Mouse (Mus musculus) heart, postnatal 0 days (tissue): ENCODE results near the gene Prkag2. TPM values are rescaled to one million over a fixed set of nuclear protein-coding genes. Genes with fewer than 3 reads are reported as not detected.

Source experiments
- ATAC-seq: fragments of 200-750 bp; cut with Nextera tagmentation; 2 replicates; pipeline ENCODE4 v1.8.0; 2017; ENCODE audit warnings: low read depth, moderate number of reproducible peaks, moderate library complexity; ENCODE audit not compliant: insufficient read depth
- DNase-seq: peaks from one replicate; pipeline ENCODE4 v3.0.0-alpha.2; 2016; ENCODE audit warnings: low spot score
- H3K27ac ChIP-seq: fragments of 300-500 bp; sonication (generic); 2 replicates; pipeline ENCODE4 v1.5.1; 2014; ENCODE audit warnings: low read depth, mild to moderate bottlenecking
- H3K27me3 ChIP-seq: fragments of 300-500 bp; sonication (generic); 2 replicates; pipeline ENCODE4 v1.6.1; 2014; ENCODE audit warnings: low read length, mixed read lengths; ENCODE audit not compliant: control insufficient read depth, insufficient read depth
- H3K36me3 ChIP-seq: fragments of 300-500 bp; sonication (generic); replicated peaks from 2 replicates; pipeline ENCODE4 v1.6.1; 2014; ENCODE audit warnings: low read length, mixed read lengths; ENCODE audit not compliant: control insufficient read depth, insufficient read depth
- H3K4me1 ChIP-seq: fragments of 300-500 bp; sonication (generic); 2 replicates; pipeline ENCODE4 v1.6.1; 2014; ENCODE audit warnings: antibody characterized with exemption; ENCODE audit not compliant: control insufficient read depth, insufficient read depth
- H3K4me2 ChIP-seq: fragments of 300-500 bp; sonication (generic); 2 replicates; pipeline ENCODE4 v1.6.1; 2014; ENCODE audit warnings: low read depth, mild to moderate bottlenecking, low read length, moderate library complexity
- H3K4me3 ChIP-seq: fragments of 300-500 bp; sonication (generic); 2 replicates; pipeline ENCODE4 v1.5.1; 2014; ENCODE audit warnings: low read depth, low read length
- H3K9ac ChIP-seq: fragments of 300-500 bp; sonication (generic); replicated peaks from 2 replicates; pipeline ENCODE4 v1.6.1; 2014; ENCODE audit warnings: low read depth, low read length, mixed read lengths
- H3K9me3 ChIP-seq: fragments of 300-500 bp; sonication (generic); replicated peaks from 2 replicates; pipeline ENCODE4 v1.6.1; 2016; ENCODE audit warnings: low read length; ENCODE audit not compliant: control insufficient read depth
- CTCF ChIP-seq: IDR thresholded peaks from 2 replicates; pipeline ENCODE4 v1.5.1; 2016; ENCODE audit warnings: antibody characterized with exemption, control low read depth, low read depth
- EP300 ChIP-seq: IDR thresholded peaks from 2 replicates; pipeline ENCODE4 v1.6.1; 2016; ENCODE audit warnings: antibody characterized with exemption, low read depth
- WGBS: fragments of 180-500 bp; shearing (Covaris S2); extraction: QIAGEN DNeasy Blood & Tissue Kit; methylation state at CpG from one replicate; pipeline ENCODE4 v1.1.7; 2014; 5-methylcytosine and 5-hydroxymethylcytosine counted together
- polyA plus RNA-seq: library from polyadenylated mRNA; unstranded; fragments of >200 nt; fragmentation: Nextera tagmentation; extraction: Ambion mirVana; gene quantifications from 2 replicates; pipeline ENCODE4 v1.2.1, GENCODE M21; 2015
- total RNA-seq: library from RNA; depleted of rRNA; stranded (reverse); fragments of >200 nt; gene quantifications from 2 replicates; pipeline ENCODE4 v1.2.3, GENCODE M21; 2014; ENCODE audit warnings: low replicate concordance; rRNA removed

The Prkag2 gene
- 62.9 and 72.2 TPM in 2 replicates for total RNA-seq
- 121 and 122 TPM in 2 replicates for polyA plus RNA-seq

DNA sequence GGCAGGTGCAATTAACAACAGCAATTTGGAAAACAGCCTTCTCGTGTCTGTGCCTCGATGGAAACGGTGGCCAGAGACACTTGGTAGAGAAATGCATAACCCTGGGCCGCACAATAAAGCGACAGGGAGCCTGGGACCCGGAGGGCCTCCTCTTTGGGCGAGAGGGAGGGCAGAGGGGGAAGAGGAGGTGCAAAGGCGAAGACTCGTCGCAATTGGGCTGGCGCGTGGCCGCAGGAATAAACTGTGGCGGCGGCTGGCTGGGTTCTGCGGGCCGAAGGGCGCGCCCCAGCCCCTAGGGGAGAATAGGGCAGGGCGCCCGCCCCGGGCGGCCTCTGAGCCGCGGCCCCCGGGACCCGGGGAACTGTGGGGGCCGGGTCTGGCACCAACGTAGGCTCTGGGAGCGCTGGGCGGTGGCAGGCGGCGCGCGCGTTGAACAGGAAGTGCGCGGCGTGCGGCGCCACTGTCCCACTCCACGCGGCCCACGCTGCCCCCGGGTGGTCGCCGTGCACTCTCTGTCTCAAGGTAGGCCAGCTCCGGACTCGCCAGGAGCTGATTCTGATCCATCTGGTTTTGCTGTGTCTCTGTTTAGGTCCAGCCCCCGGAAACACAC lies at the start of gene Prkag2:
TSS of gene Prkag2 (minus strand) at position 127 of the 610 bp plus-strand sequence.
- Histone ChIP-seq H3K4me3 (peak within 1 kb of the TSS; percentile 63), H3K9me3 (no peaks in the 10 kb centered on the region), H3K4me1 (peaks cover 23% of the 10 kb centered on the region), H3K9ac (peak within 1 kb of the TSS; percentile 74), H3K27ac (peak within 1 kb of the TSS; percentile 64), H3K4me2 (peak within 1 kb of the TSS; percentile 96), H3K27me3 (no peaks in the 10 kb centered on the region), H3K36me3 (no peaks in the 10 kb centered on the region)
- TF ChIP-seq EP300 (no peak), CTCF (no peak)
- DNase-seq, result peak; percentile 47
- peak; percentile 54 for ATAC-seq
- under 1% methylated on average over 43 of the region's 50 CpGs for WGBS

- H3K9me3 ChIP-seq, result no peaks in the 10 kb centered on the region
- no peaks in the 10 kb centered on the region for H3K27me3 ChIP-seq
- DNase-seq (no peak), ATAC-seq (no peak)
- no peak overlapping the region for H3K9ac ChIP-seq
- no peak overlapping the region for H3K4me3 ChIP-seq
- H3K36me3 ChIP-seq, result no peaks in the 10 kb centered on the region
- no peak overlapping the region for H3K27ac ChIP-seq
- H3K4me1 ChIP-seq, result no peaks in the 10 kb centered on the region
- no peak overlapping the region for H3K4me2 ChIP-seq
- TF ChIP-seq EP300 (no peak), CTCF (no peak)
- 57% methylated on average over 2 of the region's 2 CpGs for WGBS
These were observed 49.0 kb upstream of the Prkag2 start for GRCm38 (mm10) chr5:25149331-25149965.

DNA sequence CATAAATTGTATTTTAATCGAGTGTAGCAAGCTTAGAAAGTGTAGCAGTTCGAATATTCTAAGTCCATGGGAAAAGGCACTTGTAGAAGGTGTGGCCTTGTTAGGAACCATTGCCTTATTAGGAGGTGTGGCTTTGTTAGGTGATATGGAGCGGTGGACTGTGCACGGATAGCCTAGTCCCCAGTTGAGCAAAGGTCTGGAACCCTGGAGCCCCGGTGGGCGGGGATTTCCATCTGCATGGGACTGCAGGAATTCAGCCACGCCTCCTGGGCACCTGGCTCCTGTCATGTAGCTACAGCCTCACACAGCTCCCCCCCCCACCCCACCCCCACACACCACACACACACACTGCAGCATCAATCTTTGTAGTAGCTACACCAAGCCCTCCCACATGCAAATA lies 46.3 kb upstream of the Prkag2 start:
- ATAC-seq (no peak), DNase-seq (no peak)
- no peak overlapping the region for H3K4me3 ChIP-seq
- H3K36me3 ChIP-seq, result no peaks in the 10 kb centered on the region
- no peak overlapping the region for H3K4me2 ChIP-seq
- TF ChIP-seq CTCF (no peak), EP300 (no peak)
- 74% methylated on average over 7 of the region's 7 CpGs for WGBS
- no peak overlapping the region for H3K9ac ChIP-seq
- no peaks in the 10 kb centered on the region for H3K9me3 ChIP-seq
- no peak overlapping the region for H3K27ac ChIP-seq
- H3K27me3 ChIP-seq, result no peaks in the 10 kb centered on the region
- no peaks in the 10 kb centered on the region for H3K4me1 ChIP-seq

- Histone ChIP-seq H3K27me3 (no peaks in the 10 kb centered on the region), H3K4me1 (no peaks in the 10 kb centered on the region), H3K27ac (no peak overlapping the region), H3K4me3 (no peak overlapping the region), H3K9me3 (no peaks in the 10 kb centered on the region), H3K36me3 (no peaks in the 10 kb centered on the region), H3K4me2 (no peak overlapping the region), H3K9ac (no peak overlapping the region)
- no peak for ATAC-seq
- WGBS, result 77% methylated on average over 4 of the region's 4 CpGs
- no peak for DNase-seq
- no peak for TF ChIP-seq CTCF
- no peak for TF ChIP-seq EP300
These were observed 27.4 kb upstream of the Prkag2 start for GRCm38 (mm10) chr5:25127865-25128264.

DNA sequence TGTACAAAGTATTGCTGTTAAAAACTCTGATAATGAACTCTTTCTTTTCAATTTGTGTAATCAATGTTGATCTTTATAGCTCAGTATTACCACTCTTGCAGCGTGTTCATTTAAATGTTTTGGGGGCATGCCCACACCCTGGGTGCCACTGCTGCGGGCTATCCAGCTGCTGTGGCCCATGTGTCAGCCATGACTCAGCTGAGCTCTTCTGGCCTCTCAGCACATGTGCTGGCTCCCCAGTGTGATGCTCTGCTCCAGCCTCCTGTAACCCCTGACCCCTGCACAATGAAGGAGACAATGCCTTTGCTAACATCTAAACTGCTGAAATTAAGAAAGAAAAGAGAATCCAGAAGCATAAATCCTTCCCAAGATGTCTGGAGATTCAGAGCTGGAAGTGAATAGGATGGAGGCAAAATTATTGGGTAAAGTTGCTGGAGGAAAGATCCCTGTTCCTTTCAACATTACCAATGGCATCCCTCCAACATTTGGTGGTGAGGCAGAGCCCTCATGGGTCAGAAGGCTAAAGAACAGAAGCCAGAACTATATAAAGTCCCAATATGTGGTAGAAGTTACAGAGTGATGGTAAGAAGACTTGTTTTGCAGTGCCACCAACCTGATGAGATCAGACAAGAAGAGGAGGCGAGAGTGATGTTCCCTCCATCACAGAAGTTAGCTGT lies 25.6 kb upstream of the Prkag2 start:
- no peaks in the 10 kb centered on the region for H3K9me3 ChIP-seq
- ATAC-seq (no peak), DNase-seq (no peak)
- WGBS, result 79% methylated on average over 3 of the region's 3 CpGs
- H3K27me3 ChIP-seq, result no peaks in the 10 kb centered on the region
- no peak overlapping the region for H3K4me3 ChIP-seq
- H3K4me2 ChIP-seq, result no peak overlapping the region
- no peaks in the 10 kb centered on the region for H3K36me3 ChIP-seq
- H3K4me1 ChIP-seq, result no peaks in the 10 kb centered on the region
- H3K27ac ChIP-seq, result no peak overlapping the region
- no peak overlapping the region for H3K9ac ChIP-seq
- TF ChIP-seq EP300, result no peak
- TF ChIP-seq CTCF, result no peak
